Mouse (Mus musculus) stomach, embryonic 14.5 days (tissue): ENCODE results near the gene Slc35b1. TPM values are rescaled to one million over a fixed set of nuclear protein-coding genes. Genes with fewer than 3 reads are reported as not detected.

Source experiments
- ATAC-seq: fragments of 200-750 bp; cut with Nextera tagmentation; 2 replicates; pipeline ENCODE4 v1.8.0; 2017; ENCODE audit warnings: low read depth, moderate TSS enrichment; ENCODE audit not compliant: insufficient number of reproducible peaks, insufficient read depth, low FRiP score
- H3K27ac ChIP-seq: fragments of 300-500 bp; sonication (generic); 2 replicates; pipeline ENCODE4 v1.5.1; 2014; ENCODE audit warnings: mild to moderate bottlenecking, low read length, moderate library complexity, mixed read lengths
- H3K27me3 ChIP-seq: fragments of 300-500 bp; sonication (generic); 2 replicates; pipeline ENCODE4 v1.6.1; 2014; ENCODE audit warnings: low read length, control low read depth, mixed read lengths; ENCODE audit not compliant: control insufficient read depth, insufficient read depth
- H3K36me3 ChIP-seq: fragments of 300-500 bp; sonication (generic); 2 replicates; pipeline ENCODE4 v1.6.1; 2014; ENCODE audit warnings: mild to moderate bottlenecking, control low read depth, low read length, moderate library complexity, mixed read lengths; ENCODE audit not compliant: control insufficient read depth, insufficient read depth
- H3K4me1 ChIP-seq: fragments of 300-500 bp; sonication (generic); 2 replicates; pipeline ENCODE4 v1.6.1; 2014; ENCODE audit warnings: low read length, control low read depth, mixed read lengths; ENCODE audit not compliant: control insufficient read depth, insufficient read depth
- H3K4me2 ChIP-seq: fragments of 300-500 bp; sonication (generic); replicated peaks from 2 replicates; pipeline ENCODE4 v1.6.1; 2014; ENCODE audit warnings: low read depth, low read length, control low read depth
- H3K4me3 ChIP-seq: fragments of 300-500 bp; sonication (generic); 2 replicates; pipeline ENCODE4 v1.5.1; 2014; ENCODE audit warnings: low read depth, low read length, control low read depth
- H3K9ac ChIP-seq: fragments of 300-500 bp; sonication (generic); replicated peaks from 2 replicates; pipeline ENCODE4 v1.6.1; 2014; ENCODE audit warnings: low read depth, mild to moderate bottlenecking, control low read depth, low read length, moderate library complexity, mixed read lengths
- H3K9me3 ChIP-seq: fragments of 300-500 bp; sonication (generic); 2 replicates; pipeline ENCODE4 v1.6.1; 2016; ENCODE audit warnings: low read depth, low read length, control low read depth; ENCODE audit not compliant: control insufficient read depth
- WGBS: fragments of 180-500 bp; shearing (Covaris S2); extraction: QIAGEN DNeasy Blood & Tissue Kit; methylation state at CpG from one replicate; pipeline ENCODE4 v1.1.7; 2014; 5-methylcytosine and 5-hydroxymethylcytosine counted together
- polyA plus RNA-seq: library from polyadenylated mRNA; unstranded; fragments of >200 nt; fragmentation: Nextera tagmentation; extraction: Ambion mirVana; gene quantifications from 2 replicates; pipeline ENCODE4 v1.2.1, GENCODE M21; 2014

Slc35b1 gene
- polyA plus RNA-seq, 1 experiment from 2014 or later: 91.0 TPM

- Histone ChIP-seq H3K36me3 (peaks cover 26% of the 10 kb centered on the region), H3K4me1 (peaks cover 4% of the 10 kb centered on the region; the same call in 1 of the 2 replicates), H3K9me3 (no peaks in the 10 kb centered on the region), H3K4me2 (no peak overlapping the region), H3K4me3 (no peak overlapping the region), H3K9ac (no peak overlapping the region), H3K27me3 (no peaks in the 10 kb centered on the region), H3K27ac (peak overlapping the region; percentile 49; the same call in 1 of the 2 replicates)
- ATAC-seq: no peak
- WGBS: 64% methylated on average over 11 of the region's 11 CpGs
Measured at GRCm38 (mm10) chr11:95392708-95393499, 8.4 kb downstream of the Slc35b1 start.

DNA sequence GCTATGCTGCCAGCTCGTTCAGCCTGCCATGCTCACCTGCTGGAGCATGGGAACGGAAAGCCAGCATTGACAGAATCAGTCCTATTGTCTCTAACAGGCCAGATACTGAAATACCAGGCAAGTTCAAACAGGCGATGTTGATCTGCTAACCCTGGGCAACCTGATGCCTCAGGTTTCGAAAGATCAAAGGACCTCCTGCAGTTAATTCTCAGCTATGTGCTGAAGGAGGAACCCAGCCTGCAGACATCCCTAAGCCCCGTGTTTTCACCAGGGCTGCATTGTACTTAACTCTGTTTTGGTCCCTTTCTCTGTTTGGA, 9.0 kb downstream of the Slc35b1 start:
- 29% methylated on average over 5 of the region's 5 CpGs for WGBS
- ATAC-seq: no peak
- Histone ChIP-seq H3K4me1 (peaks cover 4% of the 10 kb centered on the region; the same call in 1 of the 2 replicates), H3K9me3 (no peaks in the 10 kb centered on the region), H3K4me3 (no peak overlapping the region), H3K36me3 (peaks cover 21% of the 10 kb centered on the region), H3K4me2 (no peak overlapping the region), H3K9ac (no peak overlapping the region), H3K27ac (peak overlapping the region; percentile 49; the same call in 1 of the 2 replicates), H3K27me3 (no peaks in the 10 kb centered on the region)

- Histone ChIP-seq H3K27ac (no peak overlapping the region; the same call in 1 of the 2 replicates), H3K4me2 (no peak overlapping the region), H3K9ac (no peak overlapping the region), H3K9me3 (no peaks in the 10 kb centered on the region), H3K27me3 (no peaks in the 10 kb centered on the region), H3K4me1 (peaks cover 4% of the 10 kb centered on the region; the same call in 1 of the 2 replicates), H3K36me3 (peaks cover 16% of the 10 kb centered on the region), H3K4me3 (no peak overlapping the region)
- no peak for ATAC-seq
- WGBS: 48% methylated on average over 5 of the region's 5 CpGs
Measured at GRCm38 (mm10) chr11:95394112-95394511, 9.6 kb downstream of the Slc35b1 start.

DNA sequence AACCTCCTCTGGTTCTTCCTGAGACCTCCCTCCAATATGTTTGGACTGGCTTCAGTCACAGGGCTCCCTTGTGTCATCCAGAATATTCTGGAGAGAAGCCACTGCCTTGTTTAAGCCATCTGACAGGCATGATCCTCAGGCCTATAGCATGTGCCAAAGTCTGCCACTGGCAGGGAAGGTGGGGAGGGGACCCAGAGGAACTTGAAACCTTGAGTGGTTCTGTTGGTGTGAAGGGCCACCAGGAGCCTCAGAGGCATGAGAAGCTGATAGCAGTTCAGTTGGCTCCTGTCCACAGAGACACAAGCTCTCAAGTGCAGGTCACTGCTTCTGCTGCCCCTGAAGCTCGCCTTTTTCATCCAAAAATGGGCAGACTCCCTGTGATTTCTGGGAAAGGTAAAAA, 12.1 kb downstream of the Slc35b1 start:
- no peak overlapping the region for H3K4me2 ChIP-seq
- no peak overlapping the region for H3K9ac ChIP-seq
- 58% methylated on average over 1 of the region's 1 CpGs for WGBS
- no peak overlapping the region for H3K4me3 ChIP-seq
- no peak overlapping the region for H3K27ac ChIP-seq
- no peaks in the 10 kb centered on the region for H3K36me3 ChIP-seq
- H3K27me3 ChIP-seq: no peaks in the 10 kb centered on the region
- H3K4me1 ChIP-seq: peaks cover 4% of the 10 kb centered on the region; the same call in 1 of the 2 replicates
- ATAC-seq: no peak
- no peaks in the 10 kb centered on the region for H3K9me3 ChIP-seq

- H3K27ac ChIP-seq: no peak overlapping the region
- no peaks in the 10 kb centered on the region for H3K27me3 ChIP-seq
- H3K36me3 ChIP-seq: no peaks in the 10 kb centered on the region
- no peaks in the 10 kb centered on the region for H3K9me3 ChIP-seq
- no peak overlapping the region for H3K4me2 ChIP-seq
- WGBS: 51% methylated on average over 14 of the region's 14 CpGs
- H3K4me1 ChIP-seq: peaks cover 3% of the 10 kb centered on the region; the same call in 1 of the 2 replicates
- no peak for ATAC-seq
- no peak overlapping the region for H3K4me3 ChIP-seq
- H3K9ac ChIP-seq: no peak overlapping the region
Measured at GRCm38 (mm10) chr11:95397843-95398835, 13.6 kb downstream of the Slc35b1 start.

GRCm38 (mm10) chr11:95399520-95400020, 15.1 kb downstream of the Slc35b1 start:
- Histone ChIP-seq H3K9ac (no peak overlapping the region), H3K36me3 (no peaks in the 10 kb centered on the region), H3K27ac (no peak overlapping the region), H3K4me2 (no peak overlapping the region), H3K9me3 (no peaks in the 10 kb centered on the region), H3K4me3 (no peak overlapping the region), H3K27me3 (no peaks in the 10 kb centered on the region), H3K4me1 (peaks cover 3% of the 10 kb centered on the region; the same call in 1 of the 2 replicates)
- WGBS: 63% methylated on average over 13 of the region's 13 CpGs
- ATAC-seq: no peak

DNA sequence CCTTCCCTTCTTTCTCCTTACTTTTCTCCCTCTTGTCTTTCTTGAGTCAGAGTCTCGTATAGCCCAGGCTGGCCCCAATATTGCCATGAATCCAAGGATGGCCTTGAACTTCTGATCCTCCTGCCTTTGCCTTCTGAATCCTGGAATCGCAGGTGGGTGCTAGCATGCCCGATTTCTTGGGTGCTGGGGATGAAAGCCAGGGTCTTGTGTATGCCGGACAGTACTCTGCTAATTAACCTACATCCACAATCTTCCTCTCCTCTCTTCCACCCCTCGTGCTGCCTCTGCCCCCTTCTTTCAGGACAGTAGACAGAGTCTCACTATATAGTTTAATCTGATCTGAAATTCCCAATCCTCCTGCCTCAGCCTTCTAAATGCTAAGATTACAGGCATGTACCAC, 17.1 kb downstream of the Slc35b1 start:
- H3K4me2 ChIP-seq: no peak overlapping the region
- no peaks in the 10 kb centered on the region for H3K36me3 ChIP-seq
- H3K4me3 ChIP-seq: no peak overlapping the region
- no peak for ATAC-seq
- H3K27ac ChIP-seq: no peak overlapping the region
- H3K9me3 ChIP-seq: no peaks in the 10 kb centered on the region
- H3K27me3 ChIP-seq: no peaks in the 10 kb centered on the region
- H3K4me1 ChIP-seq: peaks cover 3% of the 10 kb centered on the region; the same call in 1 of the 2 replicates
- 86% methylated on average over 5 of the region's 5 CpGs for WGBS
- H3K9ac ChIP-seq: no peak overlapping the region

DNA sequence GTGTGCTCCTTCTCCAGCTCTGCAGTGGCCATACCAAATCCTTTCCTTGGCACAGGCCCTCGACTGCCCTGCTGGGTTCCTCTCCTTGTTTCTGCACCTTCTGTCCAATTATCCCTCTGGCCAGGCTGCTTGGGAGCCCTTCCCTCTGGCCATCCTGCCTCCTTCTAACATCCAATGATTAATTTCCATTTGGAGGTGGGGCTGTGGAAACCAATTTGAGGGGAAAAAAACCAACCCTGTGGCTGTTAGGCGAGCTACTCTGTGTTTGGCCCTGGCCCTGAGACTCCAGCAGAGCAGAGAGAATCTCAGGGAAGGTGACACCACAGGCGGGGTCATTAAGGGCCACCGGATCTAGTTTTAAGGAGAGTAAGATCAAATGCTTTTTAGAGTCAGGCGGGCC, 17.7 kb downstream of the Slc35b1 start:
- Histone ChIP-seq H3K4me3 (no peak overlapping the region), H3K4me2 (no peak overlapping the region), H3K9me3 (no peaks in the 10 kb centered on the region), H3K27me3 (no peaks in the 10 kb centered on the region), H3K27ac (no peak overlapping the region), H3K9ac (no peak overlapping the region), H3K4me1 (peaks cover 3% of the 10 kb centered on the region; the same call in 1 of the 2 replicates), H3K36me3 (no peaks in the 10 kb centered on the region)
- WGBS: 26% methylated on average over 5 of the region's 5 CpGs
- ATAC-seq: no peak
